Mouse (Mus musculus) cerebellum, postnatal 4 days (tissue): ENCODE measurements around the gene Rnf207.

Source experiments
- DNase-seq, 2 experiments: peaks; one replicate each; pipeline ENCODE4 v3.0.0; 2022; ENCODE audit warnings: low spot score in 2 of 2, mixed read lengths in 1 of 2

Rnf207 gene

GRCm38 (mm10) chr4:152318517-152319234 lies at the start of gene Rnf207:
Gene Rnf207 (minus strand): TSS chr4:152318993.
- peak in 1 of 2 experiments; percentile 49 for DNase-seq

- no peak for DNase-seq
Measured at GRCm38 (mm10) chr4:152365228-152365627, 46.4 kb upstream of the Rnf207 start.

GRCm38 (mm10) chr4:152362180-152362579 lies 43.4 kb upstream of the Rnf207 start:
- DNase-seq = no peak

DNA sequence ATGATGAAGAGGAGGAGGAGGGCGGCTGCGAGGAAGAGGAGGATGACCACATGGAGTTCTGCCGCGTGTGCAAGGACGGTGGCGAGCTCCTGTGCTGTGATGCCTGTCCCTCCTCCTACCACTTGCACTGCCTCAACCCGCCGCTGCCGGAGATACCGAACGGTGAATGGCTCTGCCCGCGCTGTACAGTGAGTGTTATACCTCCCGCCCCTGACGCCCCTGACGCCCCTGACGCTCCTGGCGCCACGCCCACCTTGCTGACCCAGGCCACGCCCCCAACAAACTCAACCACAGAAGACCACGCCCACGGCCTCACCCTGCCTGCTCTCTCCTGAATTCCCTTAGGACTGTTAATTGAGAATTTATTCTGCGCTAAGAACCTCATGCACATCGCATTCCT lies 42.1 kb upstream of the Rnf207 start:
- no peak for DNase-seq

GRCm38 (mm10) chr4:152359700-152360099 lies 40.9 kb upstream of the Rnf207 start:
- no peak for DNase-seq

- no peak for DNase-seq
Measured at GRCm38 (mm10) chr4:152355672-152356071, 36.9 kb upstream of the Rnf207 start.

DNA sequence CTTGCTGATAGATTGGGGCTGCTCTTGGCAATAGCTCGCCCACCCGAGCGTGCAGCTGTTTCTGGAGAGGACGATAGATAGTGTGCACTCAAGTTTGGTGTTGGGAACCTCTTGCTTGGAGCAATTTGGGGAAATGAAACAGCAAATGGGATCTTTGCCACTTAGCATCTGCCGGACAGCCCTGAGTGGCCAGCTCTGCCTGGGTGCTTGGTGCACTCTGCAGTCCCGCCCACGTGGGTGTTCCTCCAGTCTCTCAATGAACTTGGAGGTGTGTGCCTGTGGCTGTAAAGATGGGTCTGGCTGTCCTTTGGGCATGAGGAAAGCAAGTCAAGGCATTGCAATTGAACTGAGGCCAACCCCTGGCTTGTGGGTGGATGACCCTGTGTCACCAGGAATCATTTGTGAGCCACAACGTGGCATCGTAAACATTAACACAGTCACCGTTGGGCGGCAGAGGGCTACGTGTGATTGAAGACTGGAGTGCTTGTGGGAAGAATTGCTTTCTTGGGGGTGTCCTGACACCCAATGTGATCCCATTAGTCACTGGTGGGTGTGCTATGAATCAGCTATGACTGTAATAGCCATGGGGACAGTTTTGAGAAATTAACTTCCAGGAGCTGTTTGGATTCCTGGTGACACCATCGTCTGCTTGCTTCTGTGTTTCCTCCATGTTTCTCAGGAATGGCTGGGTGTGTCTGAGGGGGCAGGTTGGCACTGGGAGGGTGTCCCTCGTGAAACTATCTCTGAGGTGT lies 35.3 kb upstream of the Rnf207 start:
- DNase-seq = no peak

GRCm38 (mm10) chr4:152351422-152352305 lies 32.9 kb upstream of the Rnf207 start:
- no peak for DNase-seq

DNA sequence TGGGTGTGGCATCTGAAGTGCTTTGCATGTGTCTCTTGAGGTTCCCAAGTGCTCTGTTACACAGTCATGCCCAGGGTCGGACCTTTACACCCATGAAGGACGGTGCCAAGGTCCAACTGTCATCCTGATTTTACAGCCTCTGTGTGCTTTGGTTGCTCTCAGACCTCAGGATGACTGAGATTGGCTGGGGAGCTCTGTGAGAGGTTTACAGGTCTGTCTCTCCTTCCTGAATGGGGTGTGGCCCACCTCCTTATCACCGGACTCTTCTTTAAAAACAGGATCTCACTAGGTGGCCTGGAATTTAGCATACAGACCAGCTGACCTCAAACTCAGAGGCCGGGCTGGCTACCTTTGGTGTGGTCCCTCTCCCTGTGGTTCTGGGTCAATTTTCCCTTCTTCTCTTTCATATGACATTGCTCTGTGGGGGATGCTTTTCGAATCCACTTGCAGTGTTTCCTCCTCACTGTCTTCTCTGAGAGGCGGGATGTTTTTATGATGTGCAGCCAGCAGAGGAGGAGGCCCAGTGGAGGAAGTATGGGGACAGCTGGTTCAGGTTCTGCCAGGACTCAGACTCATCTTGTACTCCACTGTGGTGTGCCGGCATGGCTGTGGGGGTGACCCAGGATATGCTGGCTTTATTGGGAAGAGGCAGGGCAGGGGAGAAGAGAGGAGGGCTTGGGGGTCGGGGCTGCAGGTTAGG lies 32.1 kb upstream of the Rnf207 start:
- DNase-seq = no peak

- DNase-seq = no peak
Measured at GRCm38 (mm10) chr4:152349837-152350381, 31.1 kb upstream of the Rnf207 start.

- no peak for DNase-seq
Measured at GRCm38 (mm10) chr4:152345120-152345889, 26.5 kb upstream of the Rnf207 start.

DNA sequence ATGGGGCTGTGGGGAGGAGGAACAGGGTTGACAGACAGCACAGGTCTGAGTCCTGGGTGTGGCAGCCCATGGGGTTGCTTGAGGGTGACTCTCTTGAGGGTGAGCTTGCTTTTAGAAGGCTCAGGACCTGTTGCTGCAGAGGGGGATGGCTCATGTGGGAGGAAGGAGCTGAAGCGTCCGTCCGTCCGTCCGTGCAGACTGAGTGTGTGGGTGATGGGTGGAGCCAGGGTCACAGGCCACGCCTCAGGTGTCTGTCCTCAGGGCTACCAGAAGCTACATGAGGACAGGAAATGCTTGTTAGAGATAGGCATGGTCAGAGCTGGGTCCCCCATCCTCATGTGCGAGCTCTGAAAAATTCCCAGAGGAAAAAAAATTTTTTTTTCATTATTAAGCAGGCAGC lies 25.9 kb upstream of the Rnf207 start:
- DNase-seq = no peak

DNA sequence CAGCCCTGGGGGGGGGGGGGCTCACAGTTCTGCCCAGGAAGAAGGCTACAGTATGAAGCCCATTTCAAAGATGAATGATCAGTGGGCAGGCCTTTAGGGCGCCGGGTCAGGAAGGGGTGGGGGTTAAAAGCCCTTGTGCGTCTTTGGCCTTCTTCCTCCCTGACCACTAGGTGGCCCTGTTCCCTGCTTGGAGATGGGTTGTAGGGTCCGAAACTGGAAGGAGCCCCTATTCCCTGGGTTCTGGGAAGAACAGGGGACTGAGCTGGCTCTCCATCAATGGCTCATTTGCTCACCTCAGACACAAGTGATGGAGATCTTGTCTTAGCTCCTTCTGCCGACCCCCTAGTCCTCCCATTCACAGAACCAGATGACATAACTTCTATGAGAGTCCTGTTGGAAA lies 24.5 kb upstream of the Rnf207 start:
- DNase-seq = peak in 1 of 2 experiments; percentile 55

GRCm38 (mm10) chr4:152340584-152341284 lies 21.9 kb upstream of the Rnf207 start:
- DNase-seq = no peak

GRCm38 (mm10) chr4:152339293-152339790 lies 20.5 kb upstream of the Rnf207 start:
- no peak for DNase-seq

DNA sequence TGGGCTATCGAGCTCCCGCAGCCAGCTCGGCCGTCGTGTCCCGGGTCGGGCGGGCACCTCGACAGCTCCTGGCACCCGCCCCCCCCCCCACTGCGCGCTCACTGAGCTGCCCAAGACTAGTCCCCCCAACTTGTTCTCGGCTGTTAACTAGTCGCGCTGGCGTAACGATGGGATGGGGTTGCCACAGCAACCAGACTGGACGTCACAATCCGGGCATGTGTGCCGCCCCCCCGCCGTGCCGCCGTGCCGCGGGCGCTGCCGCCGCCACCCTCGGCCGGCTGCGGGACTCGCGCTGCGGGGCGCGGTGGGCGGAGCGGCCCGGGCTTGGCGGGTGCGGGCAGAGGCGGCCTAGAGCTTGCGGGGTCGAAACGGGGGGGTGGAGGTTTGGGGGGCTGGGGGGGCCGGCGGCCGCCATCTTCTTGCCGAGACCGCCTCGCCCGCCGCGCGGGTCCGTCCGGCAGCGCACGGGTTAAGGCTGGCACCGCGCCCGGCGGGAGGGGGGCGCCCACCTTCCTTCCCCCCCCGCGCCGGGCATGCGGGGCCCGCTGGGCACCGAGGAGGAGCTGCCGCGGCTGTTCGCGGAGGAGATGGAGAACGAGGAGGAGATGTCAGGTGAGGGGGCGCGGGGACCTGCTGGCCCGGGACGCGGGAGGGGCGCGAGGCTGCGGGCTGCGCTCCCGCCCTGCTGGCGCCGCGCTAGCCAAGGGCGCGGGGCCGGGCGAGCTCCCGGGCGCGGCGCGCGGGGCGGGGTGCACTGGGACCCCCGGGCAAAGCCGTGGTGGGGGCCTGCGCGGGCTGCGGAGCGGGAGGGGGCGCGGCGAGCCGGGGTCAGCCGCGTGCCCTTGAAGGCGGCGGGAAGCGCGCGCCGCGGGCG lies 19.9 kb upstream of the Rnf207 start, which contains the start of gene Chd5:
TSS of gene Chd5 (plus strand) at position 233 of the 874 bp plus-strand sequence.
- peak in 1 of 2 experiments; percentile 53 for DNase-seq

DNA sequence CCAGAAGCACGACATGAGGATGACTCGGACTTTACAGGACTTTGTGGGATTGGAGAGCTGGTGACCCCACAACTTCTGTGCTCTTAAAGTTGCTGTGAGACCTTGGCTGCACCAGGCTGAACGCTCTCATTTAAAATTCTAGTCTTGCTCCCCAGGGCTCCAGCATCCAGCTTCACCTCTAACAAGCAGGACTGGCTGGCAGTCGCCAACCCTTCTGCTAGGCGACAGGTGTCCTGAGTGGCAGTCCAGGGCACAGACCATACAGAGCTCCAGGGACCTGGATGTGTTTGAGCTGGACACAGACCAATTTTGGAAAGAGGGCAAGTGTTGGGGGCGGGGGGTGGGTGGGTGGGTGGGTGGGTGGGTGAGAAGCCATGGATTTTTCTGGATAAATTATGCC lies 19.0 kb upstream of the Rnf207 start:
- DNase-seq = no peak

- no peak for DNase-seq
Measured at GRCm38 (mm10) chr4:152333587-152333986, 14.8 kb upstream of the Rnf207 start.

DNA sequence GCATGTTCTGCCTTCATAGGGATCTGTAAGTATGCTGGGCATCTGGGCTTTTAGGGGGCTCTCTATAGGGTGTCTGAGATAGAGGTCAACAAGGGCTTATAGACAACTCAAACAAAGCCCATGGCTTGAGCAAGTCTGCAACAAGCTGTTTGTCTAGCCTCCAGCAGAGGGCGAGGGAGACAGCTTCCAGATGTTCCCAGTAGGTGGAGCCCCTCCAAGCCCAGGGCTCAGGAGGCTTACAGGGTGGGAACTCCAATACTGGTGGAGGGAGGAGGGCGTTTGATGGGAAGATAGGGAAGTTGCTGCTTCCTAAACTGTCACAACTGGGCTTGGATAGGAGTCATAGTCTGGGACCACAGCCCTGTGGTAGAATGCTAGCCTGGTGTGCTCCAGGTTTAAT lies 14.2 kb upstream of the Rnf207 start:
- peak; percentile 66 to 69 for DNase-seq
